In the genomic region with DNA sequence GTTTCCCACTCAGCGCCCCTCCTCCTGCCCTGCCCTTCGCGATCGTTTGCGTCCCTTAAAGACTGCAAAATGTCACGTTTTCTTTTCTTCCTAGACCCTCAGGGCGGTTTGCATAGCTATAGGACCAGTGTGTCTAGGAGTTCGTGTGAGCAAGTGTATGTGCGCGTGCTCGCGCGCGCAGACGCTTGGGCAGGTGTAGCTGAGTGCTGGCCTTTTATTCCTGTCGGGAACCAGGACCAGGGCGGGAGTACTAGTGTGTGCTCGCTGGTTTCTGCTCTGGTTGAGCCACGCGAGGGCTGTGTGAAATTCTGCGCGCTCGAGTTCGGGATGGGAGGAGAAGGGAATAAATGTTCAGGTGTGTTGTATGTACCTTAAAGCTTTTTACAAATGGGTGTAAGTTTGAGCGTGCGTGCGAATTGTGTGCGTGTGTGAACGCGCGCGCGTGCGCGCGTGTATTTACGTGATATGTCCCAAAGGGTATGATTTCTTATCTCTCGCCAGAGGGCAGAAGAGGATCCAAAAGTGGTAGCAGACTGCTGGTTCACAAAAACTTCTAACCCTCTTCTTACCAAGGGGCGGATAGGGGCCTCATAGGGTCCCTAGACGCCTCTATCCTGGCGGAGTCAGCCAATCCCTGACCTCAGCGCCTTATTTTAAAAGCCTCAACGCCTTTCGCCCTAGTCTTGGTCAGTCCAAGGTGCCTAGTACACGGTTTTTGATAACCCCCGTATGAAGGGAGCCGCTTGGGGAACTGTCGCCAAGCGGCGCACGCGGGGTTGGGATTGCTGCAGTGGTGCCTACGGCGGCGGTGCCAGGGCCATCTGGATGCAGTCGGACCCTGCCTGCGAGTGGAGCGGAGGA, we compare ENCODE assay signal across 9 mouse cellular contexts. TPM values are rescaled to one million over a fixed set of nuclear protein-coding genes. Genes with fewer than 3 reads are reported as not detected.
DNase-seq lines count a peak whose midpoint lies in the region; ATAC-seq and TF ChIP-seq lines count a peak whose summit lies in the region.
"Had no signal": no experiment of that assay in that cellular context is flagged by ENCODE, and none has a peak within 500 bp of the region (broad histone marks: within the 10 kb centered on the region; RNA-seq: fewer than 3 reads in every experiment).

No protein-coding gene starts in this region.

- peaks cover 48% of the 10 kb centered on the region for H3K4me1 ChIP-seq in forebrain, embryonic 13.5 days
- peaks cover 32% of the 10 kb centered on the region for H3K4me1 ChIP-seq in intestine, embryonic 14.5 days (replicated peaks; ENCODE audit: control insufficient read depth, insufficient read depth, low read length)
- 0 out of 4 replicates have a peak, but pooled peaks cover 0 to 2% of the 10 kb centered on the region in 2 experiments for H3K4me1 ChIP-seq in liver, embryonic 14.5 days (replicated peaks; ENCODE audit: control insufficient read depth in 2 of 2, insufficient read depth in 2 of 2, low read length in 1 of 2)

- no peaks in the 10 kb centered on the region for H3K9me3 ChIP-seq in forebrain, embryonic 13.5 days (replicated peaks)
- H3K9me3 ChIP-seq in intestine, embryonic 14.5 days (ENCODE audit: control insufficient read depth, low read length): no peaks in the 10 kb centered on the region
- H3K9me3 ChIP-seq in liver, embryonic 14.5 days (ENCODE audit: control insufficient read depth, low read length): no peaks in the 10 kb centered on the region

- no peak for TF ChIP-seq EP300 in liver, embryonic 14.5 days (IDR thresholded peaks at IDR 0.05; ENCODE audit: low read depth)

- peak overlapping the region; percentile 67 for H3K9ac ChIP-seq in forebrain, embryonic 13.5 days
- no peak overlapping the region for H3K9ac ChIP-seq in intestine, embryonic 14.5 days (ENCODE audit: low read length)
- H3K9ac ChIP-seq in liver, embryonic 14.5 days (replicated peaks): no peak overlapping the region

- peak overlapping the region; percentile 82 for H3K27ac ChIP-seq in forebrain, embryonic 13.5 days
- no peak overlapping the region for H3K27ac ChIP-seq in intestine, embryonic 14.5 days (ENCODE audit: low read depth)
- H3K27ac ChIP-seq in liver, embryonic 14.5 days: no peak overlapping the region

- no peaks in the 10 kb centered on the region for H3K36me3 ChIP-seq in forebrain, embryonic 13.5 days (ENCODE audit: poor library complexity, severe bottlenecking)
- no peaks in the 10 kb centered on the region for H3K36me3 ChIP-seq in intestine, embryonic 14.5 days (ENCODE audit: control insufficient read depth, insufficient read depth, low read length)
- H3K36me3 ChIP-seq in liver, embryonic 14.5 days (replicated peaks; ENCODE audit: control insufficient read depth, insufficient read depth, low read depth): no peaks in the 10 kb centered on the region

- under 1% methylated on average over 58 of the region's 58 CpGs for WGBS in forebrain, embryonic 13.5 days
- under 1% methylated on average over 58 of the region's 58 CpGs for WGBS in intestine, embryonic 14.5 days
- under 1% methylated on average over 58 of the region's 58 CpGs for WGBS in liver, embryonic 14.5 days (ENCODE audit: insufficient replicate concordance)

- peaks cover 80% of the 10 kb centered on the region for H3K27me3 ChIP-seq in forebrain, embryonic 13.5 days
- peaks cover 62% of the 10 kb centered on the region for H3K27me3 ChIP-seq in intestine, embryonic 14.5 days (replicated peaks; ENCODE audit: control insufficient read depth, insufficient read depth, low read length)
- H3K27me3 ChIP-seq in liver, embryonic 14.5 days (ENCODE audit: control insufficient read depth, insufficient read depth, low read length): peaks cover 86% of the 10 kb centered on the region

- no peak for TF ChIP-seq CTCF in liver, embryonic 14.5 days (IDR thresholded peaks at IDR 0.05; ENCODE audit: low read depth)

- ATAC-seq in frontal cortex, adult (ENCODE audit: low TSS enrichment): peak; percentile 7; the same call in 1 of the 2 replicates
- peak; percentile 16 for ATAC-seq in forebrain, embryonic 13.5 days
- ATAC-seq in intestine, embryonic 14.5 days (replicated peaks; ENCODE audit: low FRiP score, low TSS enrichment, low read depth): peak; percentile 14; the same call in 1 of the 2 replicates
- 0 out of 2 replicates have a peak, but pooled peaks have one; percentile 1 for ATAC-seq in liver, embryonic 14.5 days (ENCODE audit: insufficient read depth)

- peak overlapping the region; percentile 73 for H3K4me3 ChIP-seq in forebrain, embryonic 13.5 days
- H3K4me3 ChIP-seq in intestine, embryonic 14.5 days (ENCODE audit: low read depth, low read length): peak overlapping the region; percentile 61
- peak overlapping the region; percentile 4 to 42; a peak in 3 of 4 replicates for H3K4me3 ChIP-seq in liver, embryonic 14.5 days (ENCODE audit: insufficient read depth in 1 of 2, low read depth in 2 of 2, low read length in 2 of 2)

- H3K4me2 ChIP-seq in forebrain, embryonic 13.5 days: peak overlapping the region; percentile 93
- H3K4me2 ChIP-seq in intestine, embryonic 14.5 days (ENCODE audit: low read length): peak overlapping the region; percentile 66
- H3K4me2 ChIP-seq in liver, embryonic 14.5 days (ENCODE audit: low read depth): peak overlapping the region; percentile 53

- no peak for DNase-seq in frontal cortex, postnatal 10 days (ENCODE audit: low spot score in 2 of 2)
- DNase-seq in T-cell, adult 2 months (ENCODE audit: low spot score): peak; percentile 51
- DNase-seq in intestine, embryonic 14.5 days (ENCODE audit: low spot score): peak; percentile 77
- DNase-seq in liver, embryonic 14.5 days (ENCODE audit: low read depth in 3 of 3, low spot score in 3 of 3): no peak
- DNase-seq in naive thymus-derived CD4-positive, alpha-beta T cell, adult 2 months (ENCODE audit: low read depth): peak; percentile 57
- DNase-seq in c-Kit-positive CD71-positive TER-119-positive erythroid progenitor cells, embryonic 14.5 days (ENCODE audit: low spot score): no peak

RNA-seq across cellular contexts. Expression of gene Rtn4rl2, which starts 1.1 kb away (rescaled TPM):
- polyA plus RNA-seq in forebrain, embryonic 13.5 days (2015; fragmentation: Nextera tagmentation; extraction: Ambion mirVana): 3.6 and 5.6 TPM in 2 replicates
- 0.99 and 1.9 TPM in 2 replicates for polyA plus RNA-seq in intestine, embryonic 14.5 days (2014; fragmentation: Nextera tagmentation; extraction: Ambion mirVana)
- polyA plus RNA-seq in liver, embryonic 14.5 days (2012; rRNA removed): 0.03 and 0.06 TPM in 2 replicates
- 0.14 TPM in 1 of 2 replicates, not detected in the other for polyA plus RNA-seq in liver, embryonic 14.5 days (2014; fragmentation: Nextera tagmentation; extraction: Ambion mirVana)

RNA-seq across cellular contexts. Expression of gene Slc43a3, which starts 48.7 kb away (rescaled TPM):
- 5.9 and 6.6 TPM in 2 replicates for polyA plus RNA-seq in forebrain, embryonic 13.5 days (2015; fragmentation: Nextera tagmentation; extraction: Ambion mirVana)
- polyA plus RNA-seq in intestine, embryonic 14.5 days (2014; fragmentation: Nextera tagmentation; extraction: Ambion mirVana): 46.7 and 54.7 TPM in 2 replicates
- 158 and 159 TPM in 2 replicates for polyA plus RNA-seq in liver, embryonic 14.5 days (2012; rRNA removed)
- polyA plus RNA-seq in liver, embryonic 14.5 days (2014; fragmentation: Nextera tagmentation; extraction: Ambion mirVana): 113 and 124 TPM in 2 replicates
- polyA plus RNA-seq: Patski had no signal

RNA-seq across cellular contexts. Expression of gene Slc43a1, which starts 49.0 kb away (rescaled TPM):
- polyA plus RNA-seq in forebrain, embryonic 13.5 days (2015; fragmentation: Nextera tagmentation; extraction: Ambion mirVana): 5.4 and 7.5 TPM in 2 replicates
- polyA plus RNA-seq in intestine, embryonic 14.5 days (2014; fragmentation: Nextera tagmentation; extraction: Ambion mirVana): 18.3 and 18.7 TPM in 2 replicates
- 144 and 151 TPM in 2 replicates for polyA plus RNA-seq in liver, embryonic 14.5 days (2012; rRNA removed)
- 174 and 198 TPM in 2 replicates for polyA plus RNA-seq in liver, embryonic 14.5 days (2014; fragmentation: Nextera tagmentation; extraction: Ambion mirVana)

Comparison
In these comparisons a context has a peak if more than half of its experiments do, and no peak if none do; other contexts are left out.
1. DNase-seq: peak in T-cell, adult 2 months (single experiment), intestine, embryonic 14.5 days (single experiment) and naive thymus-derived CD4-positive, alpha-beta T cell, adult 2 months (single experiment); none in frontal cortex, postnatal 10 days (0 of 2), liver, embryonic 14.5 days (0 of 3) and c-Kit-positive CD71-positive TER-119-positive erythroid progenitor cells, embryonic 14.5 days (single experiment).
2. H3K4me3 ChIP-seq: peak in every context shown above with its lines; median percentile 73 in forebrain, embryonic 13.5 days; 61 in intestine, embryonic 14.5 days; 23 in liver, embryonic 14.5 days.
3. Peak in every context shown above with its lines, with median percentiles within 50 percentile points of each other: ATAC-seq and H3K4me2 ChIP-seq.